Mouse (Mus musculus) small intestine, adult 2 months (tissue): ENCODE results near the gene Zfp266. TPM values are rescaled to one million over a fixed set of nuclear protein-coding genes. Genes with fewer than 3 reads are reported as not detected.

ENCODE experiments used
- H3K27ac ChIP-seq: fragments of 200-500 bp; 2 replicates; pipeline ENCODE4 v1.5.1; 2012; ENCODE audit warnings: low read depth, low read length, control low read depth, inconsistent platforms; ENCODE audit not compliant: insufficient read depth
- H3K27me3 ChIP-seq: fragments of 200-500 bp; 2 replicates; pipeline ENCODE4 v1.6.1; 2012; ENCODE audit warnings: mild to moderate bottlenecking, moderate library complexity, low read length, inconsistent platforms; ENCODE audit not compliant: control insufficient read depth, insufficient read depth
- H3K36me3 ChIP-seq: fragments of 200-500 bp; 2 replicates; pipeline ENCODE4 v1.6.1; 2012; ENCODE audit warnings: mild to moderate bottlenecking, low read length, control low read depth, inconsistent platforms; ENCODE audit not compliant: control insufficient read depth, insufficient read depth
- H3K4me1 ChIP-seq: fragments of 200-500 bp; 2 replicates; pipeline ENCODE4 v1.6.1; 2012; ENCODE audit warnings: low read length, inconsistent platforms, mixed read lengths; ENCODE audit not compliant: control insufficient read depth, insufficient read depth, insufficient read length
- H3K4me3 ChIP-seq: fragments of 200-500 bp; 2 replicates; pipeline ENCODE4 v1.5.1; 2012; ENCODE audit warnings: low read depth, mild to moderate bottlenecking, control low read depth, inconsistent platforms, low read length, moderate library complexity
- CTCF ChIP-seq: fragments of 200-500 bp; IDR thresholded peaks from 2 replicates; pipeline ENCODE4 v1.5.1; 2012; ENCODE audit warnings: low read depth, mild to moderate bottlenecking, control low read depth, inconsistent platforms, low read length, moderate library complexity, mixed read lengths; ENCODE audit not compliant: insufficient replicate concordance, insufficient read length; ENCODE audit errors: extremely low read depth
- POLR2A ChIP-seq: fragments of 200-500 bp; IDR thresholded peaks from 2 replicates; pipeline ENCODE4 v1.6.1; 2012; ENCODE audit warnings: low read depth, mild to moderate bottlenecking, control low read depth, inconsistent platforms, low read length, moderate library complexity
- WGBS: fragments of 180-500 bp; shearing (Covaris S2); methylation state at CpG from one replicate; pipeline ENCODE4 v1.1.7; 2018; 5-methylcytosine and 5-hydroxymethylcytosine counted together
- polyA plus RNA-seq: library from polyadenylated mRNA; depleted of rRNA; stranded (reverse); fragments of >200 nt; gene quantifications from 2 replicates; pipeline ENCODE4 v1.2.3, GENCODE M21; 2012

The Zfp266 gene
- polyA plus RNA-seq, 1 experiment: 0.75 TPM

DNA sequence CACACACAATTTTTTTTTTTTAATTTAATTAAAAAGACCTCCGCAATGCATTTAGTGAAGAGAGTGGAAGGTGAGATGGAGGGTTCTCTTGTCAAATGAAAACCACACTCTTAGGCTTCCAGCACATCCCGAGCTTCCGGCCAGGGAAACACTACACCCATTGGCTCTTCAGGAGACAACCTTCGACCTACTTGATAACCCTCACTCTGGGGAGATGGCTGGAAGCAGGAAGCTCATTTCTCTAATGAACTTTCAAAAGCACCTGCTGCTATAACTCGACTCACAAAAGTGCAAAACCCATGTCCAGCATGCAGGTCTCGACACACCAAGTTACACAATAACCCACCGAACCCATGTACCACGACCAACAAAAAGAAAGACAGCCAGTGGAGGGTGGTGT, 8.5 kb downstream of the Zfp266 start:
- WGBS: 41% methylated on average over 8 of the region's 8 CpGs
- H3K27ac ChIP-seq: peak overlapping the region; percentile 17; the same call in 1 of the 2 replicates
- no peaks in the 10 kb centered on the region for H3K27me3 ChIP-seq
- no peak overlapping the region for H3K4me3 ChIP-seq
- peaks cover 7% of the 10 kb centered on the region for H3K36me3 ChIP-seq
- peaks cover 5% of the 10 kb centered on the region for H3K4me1 ChIP-seq
- no peak for TF ChIP-seq POLR2A
- no peak for TF ChIP-seq CTCF

DNA sequence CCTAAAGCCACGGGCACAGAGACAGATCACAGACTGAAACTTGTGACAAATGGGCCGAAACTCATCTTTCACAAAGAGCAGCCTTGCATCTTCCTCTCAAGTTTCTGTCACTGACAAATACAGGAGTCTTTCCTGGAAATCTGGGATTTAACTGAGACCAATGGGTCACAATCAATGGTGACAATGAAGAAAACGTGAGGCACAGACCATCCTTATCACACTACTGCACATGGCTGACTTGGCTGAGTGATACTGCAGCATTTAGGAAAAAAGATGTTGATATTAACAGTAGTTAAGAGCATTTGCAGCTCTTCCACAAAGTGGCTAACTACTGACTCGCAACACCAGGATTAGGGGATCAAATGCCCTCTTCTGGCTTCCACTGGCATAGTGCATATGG, 9.6 kb downstream of the Zfp266 start:
- peaks cover 5% of the 10 kb centered on the region for H3K4me1 ChIP-seq
- no peak overlapping the region for H3K4me3 ChIP-seq
- H3K36me3 ChIP-seq: peaks cover 12% of the 10 kb centered on the region
- WGBS: 94% methylated on average over 4 of the region's 4 CpGs
- TF ChIP-seq POLR2A (no peak), CTCF (no peak)
- H3K27me3 ChIP-seq: no peaks in the 10 kb centered on the region
- no peak overlapping the region for H3K27ac ChIP-seq

DNA sequence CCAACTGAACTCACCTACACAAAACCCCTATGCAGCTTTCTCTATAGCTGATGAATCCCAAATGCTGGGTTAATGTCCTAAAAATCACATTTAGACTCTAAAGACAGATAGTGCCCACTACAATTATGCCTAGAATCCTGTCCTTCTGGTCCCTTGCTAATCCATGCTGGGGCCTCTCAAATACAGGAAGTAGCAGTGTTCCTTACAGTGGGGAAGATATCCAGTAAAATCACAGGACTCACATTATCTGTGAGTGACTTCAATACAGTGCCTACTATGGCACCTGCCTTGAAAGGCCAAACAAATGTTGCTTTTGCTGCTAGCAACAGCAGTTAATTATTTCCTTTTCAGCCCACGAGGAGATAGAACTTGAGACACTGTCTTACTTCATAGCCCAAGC, 10.9 kb downstream of the Zfp266 start:
- H3K27ac ChIP-seq: no peak overlapping the region
- no peaks in the 10 kb centered on the region for H3K27me3 ChIP-seq
- H3K36me3 ChIP-seq: peaks cover 17% of the 10 kb centered on the region
- TF ChIP-seq CTCF (no peak), POLR2A (no peak)
- H3K4me3 ChIP-seq: no peak overlapping the region
- 13% methylated on average over 1 of the region's 1 CpGs for WGBS
- H3K4me1 ChIP-seq: peaks cover 5% of the 10 kb centered on the region

DNA sequence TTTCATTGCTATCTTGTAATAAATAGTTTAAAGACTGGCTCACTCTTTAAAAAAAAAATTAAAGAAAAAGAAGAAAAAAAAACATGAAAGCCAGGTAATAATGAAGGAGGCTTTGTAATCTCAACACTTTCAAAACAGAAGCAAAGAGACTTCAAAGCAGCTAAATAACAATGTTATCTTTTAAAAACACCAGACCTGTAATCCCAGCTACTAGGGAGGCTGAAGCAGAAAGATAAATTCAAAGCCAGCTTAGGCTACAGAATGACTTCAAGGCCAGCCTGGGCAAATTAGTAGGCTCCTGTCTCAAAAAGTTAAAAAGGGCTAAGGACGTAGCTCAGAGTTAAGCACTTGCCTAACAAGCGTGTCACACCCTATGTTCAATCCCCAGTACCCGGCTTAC, 11.5 kb downstream of the Zfp266 start:
- WGBS: 64% methylated on average over 3 of the region's 3 CpGs
- no peak overlapping the region for H3K27ac ChIP-seq
- TF ChIP-seq CTCF: no peak
- TF ChIP-seq POLR2A: no peak
- peaks cover 5% of the 10 kb centered on the region for H3K4me1 ChIP-seq
- H3K36me3 ChIP-seq: peaks cover 21% of the 10 kb centered on the region
- no peak overlapping the region for H3K4me3 ChIP-seq
- H3K27me3 ChIP-seq: no peaks in the 10 kb centered on the region

DNA sequence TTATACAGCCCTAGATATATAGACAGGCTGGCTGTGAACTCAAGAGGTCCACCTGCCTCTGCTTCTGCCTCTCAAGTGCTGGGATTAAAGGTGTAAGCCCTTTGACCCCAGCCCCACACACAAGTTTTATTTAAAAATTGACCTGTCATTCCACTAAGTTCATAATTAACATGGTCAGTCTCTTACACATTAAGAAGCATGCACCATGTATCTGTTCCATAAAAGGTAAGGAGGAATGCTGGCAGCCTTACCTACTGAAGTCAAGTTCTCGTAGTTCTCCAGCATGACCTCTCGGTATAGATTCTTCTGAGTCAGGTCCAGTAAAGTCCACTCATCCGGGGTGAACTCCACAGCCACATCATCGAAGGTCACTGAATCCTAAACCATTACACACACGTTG, 16.4 kb downstream of the Zfp266 start:
- no peak for TF ChIP-seq POLR2A
- no peak for TF ChIP-seq CTCF
- Histone ChIP-seq H3K36me3 (peaks cover 51% of the 10 kb centered on the region), H3K27ac (no peak overlapping the region), H3K4me3 (no peak overlapping the region), H3K27me3 (no peaks in the 10 kb centered on the region), H3K4me1 (no peaks in the 10 kb centered on the region)
- whole genome bisulfite sequencing: 86% methylated on average over 5 of the region's 5 CpGs

DNA sequence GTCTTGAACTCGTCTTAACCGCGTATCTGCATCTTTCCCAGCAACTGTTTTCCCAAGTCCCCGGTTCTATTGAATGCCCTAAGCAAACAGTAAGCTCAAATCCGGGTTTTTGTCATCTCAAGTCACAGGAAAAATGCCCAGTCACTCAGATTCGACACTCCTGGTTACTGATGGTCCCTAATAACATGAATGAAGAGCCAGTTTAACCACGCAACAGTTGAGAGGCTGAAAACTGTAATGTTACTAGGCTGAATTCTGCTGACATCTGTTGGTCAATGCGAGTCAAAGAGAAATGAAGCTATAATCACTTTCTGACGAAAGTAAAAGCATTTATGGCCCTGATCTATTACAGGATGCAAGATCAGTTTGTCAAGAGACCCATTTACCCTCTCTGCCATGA, 27.9 kb downstream of the Zfp266 start:
- H3K36me3 ChIP-seq: peaks cover 12% of the 10 kb centered on the region
- H3K27ac ChIP-seq: peak overlapping the region; percentile 97
- under 1% methylated on average over 9 of the region's 9 CpGs for WGBS
- H3K27me3 ChIP-seq: no peaks in the 10 kb centered on the region
- TF ChIP-seq POLR2A (no peak), CTCF (no peak)
- peak overlapping the region; percentile 96 for H3K4me3 ChIP-seq
- peaks cover 3% of the 10 kb centered on the region; the same call in 1 of the 2 replicates for H3K4me1 ChIP-seq

DNA sequence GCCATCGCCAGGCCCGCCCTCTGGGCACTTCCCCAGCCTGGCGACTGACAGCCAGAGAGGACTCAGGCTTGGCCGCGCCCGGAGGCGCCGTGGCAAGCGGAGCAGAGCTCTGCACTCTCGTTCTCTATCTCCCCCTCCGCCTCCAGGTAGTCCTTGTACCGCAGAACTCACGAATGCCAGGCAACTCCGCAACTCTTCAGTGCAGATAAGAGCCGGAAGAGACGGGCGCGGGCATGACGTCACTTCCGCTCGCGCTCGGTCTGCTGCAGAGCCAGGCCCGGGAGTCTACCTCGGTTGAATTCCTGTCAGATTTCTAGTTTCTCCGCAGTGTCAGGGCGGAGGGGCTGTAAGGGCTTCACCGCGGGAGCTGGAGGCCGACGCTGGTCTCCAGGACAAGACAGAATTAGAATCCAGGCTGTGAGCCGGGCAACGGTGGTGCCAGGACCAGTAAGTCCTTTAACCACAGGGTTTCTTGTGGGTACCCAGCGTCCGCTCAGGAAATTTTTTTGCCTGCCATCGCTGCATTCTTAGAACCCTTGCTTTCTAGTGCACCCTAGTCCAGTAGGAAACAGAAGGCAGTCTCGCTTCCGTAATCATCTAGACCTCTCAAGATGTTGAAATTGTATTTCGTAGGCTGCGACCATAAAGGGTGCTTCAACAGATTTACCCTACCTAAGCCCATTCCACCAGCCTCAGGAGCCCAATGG, 28.5 kb downstream of the Zfp266 start, which contains the start of gene Zfp426:
Gene Zfp426, minus strand, starts transcription at position 220 of the 707 bp plus-strand sequence.
- TF ChIP-seq POLR2A (peak; percentile 65), CTCF (no peak)
- no peaks in the 10 kb centered on the region for H3K27me3 ChIP-seq
- peaks cover 3% of the 10 kb centered on the region; the same call in 1 of the 2 replicates for H3K4me1 ChIP-seq
- peak within 1 kb of the TSS; percentile 97 for H3K27ac ChIP-seq
- H3K4me3 ChIP-seq: peak within 1 kb of the TSS; percentile 96
- peaks cover 8% of the 10 kb centered on the region for H3K36me3 ChIP-seq
- under 1% methylated on average over 40 of the region's 40 CpGs for WGBS

DNA sequence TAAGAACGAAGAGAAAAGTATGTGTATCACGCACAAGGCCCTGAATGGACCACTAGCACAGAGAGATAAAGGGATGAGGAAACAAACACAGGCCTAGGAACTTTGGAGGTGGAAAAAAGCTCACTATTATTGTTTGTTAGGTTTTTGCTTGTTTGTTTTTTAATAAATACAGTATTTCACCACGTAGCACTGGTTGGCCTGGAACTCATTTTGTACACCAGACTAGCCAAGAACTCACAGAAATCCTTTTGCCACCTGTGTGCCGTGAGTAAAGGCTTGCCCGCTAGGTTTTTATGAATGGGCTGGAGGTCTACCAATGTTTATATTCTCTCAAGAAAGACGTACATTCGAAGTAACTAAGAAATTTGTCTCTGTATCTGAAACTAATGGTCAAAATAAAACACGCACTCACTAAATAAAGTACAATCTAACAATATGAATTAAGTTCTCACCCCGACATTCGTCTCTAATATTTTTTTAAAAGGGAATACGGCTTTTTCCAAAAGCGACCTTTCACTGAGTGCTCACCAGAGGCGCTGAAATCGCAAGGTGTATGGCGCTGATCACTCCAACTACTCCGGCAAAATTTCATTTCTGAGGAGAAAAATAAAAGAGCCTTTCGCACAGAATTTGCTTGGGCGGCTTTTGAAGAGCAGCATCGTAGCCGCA, 29.2 kb downstream of the Zfp266 start:
- 5% methylated on average over 20 of the region's 20 CpGs for WGBS
- no peak for TF ChIP-seq CTCF
- no peak for TF ChIP-seq POLR2A
- H3K4me1 ChIP-seq: peaks cover 3% of the 10 kb centered on the region; the same call in 1 of the 2 replicates
- no peaks in the 10 kb centered on the region for H3K27me3 ChIP-seq
- H3K36me3 ChIP-seq: peaks cover 7% of the 10 kb centered on the region
- H3K4me3 ChIP-seq: peak overlapping the region; percentile 96
- peak overlapping the region; percentile 97 for H3K27ac ChIP-seq
